Mouse (Mus musculus): ENCODE results near the gene Nol4l.

Gene Nol4l

GRCm38 (mm10) chr2:153529931-153530766, at the start of gene Nol4l:
Gene Nol4l, minus strand, starts transcription at chr2:153529971.
- peak; percentile 46 for DNase-seq

DNA sequence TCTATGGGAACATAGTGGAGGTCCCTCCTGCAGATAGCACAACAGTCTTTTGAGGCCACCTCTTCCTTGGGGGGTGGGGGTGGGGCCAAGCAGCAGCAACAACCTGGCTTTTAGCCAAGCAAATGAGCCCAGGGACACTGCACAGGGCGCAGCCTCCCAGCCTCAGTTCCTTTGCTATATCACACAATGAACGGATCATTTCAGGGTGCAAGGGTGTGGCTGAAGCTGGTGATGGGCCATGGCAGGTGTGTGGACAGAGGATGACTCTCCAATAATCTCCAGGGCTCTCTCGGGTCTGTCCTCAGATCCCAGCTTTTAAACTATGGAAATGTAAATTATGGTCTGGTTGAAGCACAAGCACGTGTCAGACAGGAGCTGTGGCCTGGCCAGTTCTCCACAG, 47.4 kb upstream of the Nol4l start:
- DNase-seq, result no peak

DNA sequence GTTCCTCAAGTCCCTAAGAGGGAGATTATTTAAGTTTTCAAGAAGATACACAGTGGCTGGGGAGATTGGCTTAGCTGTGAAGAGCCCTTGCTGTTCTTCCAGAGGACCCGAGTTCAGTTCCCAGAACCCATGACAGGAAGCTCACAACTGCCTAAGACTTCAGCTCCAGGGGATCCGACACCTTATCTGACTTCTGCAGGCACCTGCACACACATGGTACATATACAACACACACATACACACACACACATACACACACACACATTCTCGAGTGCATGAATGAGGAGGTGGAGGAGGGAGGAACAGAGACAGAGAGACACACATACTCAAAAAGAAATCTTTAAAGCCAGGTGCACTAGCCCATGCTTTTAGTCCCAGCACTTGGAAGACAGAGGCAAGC, 46.4 kb upstream of the Nol4l start:
- DNase-seq, result no peak

- DNase-seq, result no peak
These were observed 45.8 kb upstream of the Nol4l start for GRCm38 (mm10) chr2:153575554-153575953.

DNA sequence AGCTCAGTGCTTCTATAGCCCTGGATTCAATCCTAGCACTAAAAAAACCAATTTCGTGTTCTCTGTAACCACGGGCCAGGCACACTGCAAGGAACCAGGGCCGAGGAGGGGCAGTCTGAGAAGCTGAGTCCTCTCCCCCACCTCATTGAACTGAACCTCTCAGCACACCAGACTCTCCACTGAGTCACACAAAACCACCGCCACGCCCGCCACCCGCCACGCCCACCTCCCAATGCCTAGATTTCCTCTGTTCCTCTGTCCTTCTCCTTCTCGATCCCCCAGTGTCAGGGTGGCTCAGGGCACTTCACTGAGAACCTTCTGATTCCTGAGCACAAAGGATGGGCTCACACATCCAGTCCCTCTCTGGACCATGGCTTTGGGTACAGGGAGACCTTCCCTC, 43.3 kb upstream of the Nol4l start:
- no peak for DNase-seq

- DNase-seq, result no peak
These were observed 38.8 kb upstream of the Nol4l start for GRCm38 (mm10) chr2:153568541-153568940.

DNA sequence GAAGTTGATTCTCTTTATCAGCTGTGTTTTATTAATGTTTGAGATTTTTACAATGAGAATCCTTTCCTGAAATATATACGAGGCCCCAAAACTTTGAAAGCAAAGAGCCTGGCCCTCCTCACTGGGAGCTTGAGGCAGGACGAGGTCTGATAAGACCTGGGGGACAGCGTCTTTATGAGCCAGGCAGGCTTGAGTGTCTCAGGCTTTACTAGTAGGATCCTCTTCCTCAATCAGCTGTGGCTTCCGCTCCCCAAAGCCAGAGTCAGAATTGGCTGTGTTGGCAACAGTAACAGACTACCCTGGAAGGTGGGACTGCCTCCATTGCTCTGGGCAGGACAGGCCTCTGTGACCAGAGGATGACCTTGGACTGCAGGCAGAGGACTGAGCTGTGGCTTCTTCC, 38.2 kb upstream of the Nol4l start:
- no peak for DNase-seq

DNA sequence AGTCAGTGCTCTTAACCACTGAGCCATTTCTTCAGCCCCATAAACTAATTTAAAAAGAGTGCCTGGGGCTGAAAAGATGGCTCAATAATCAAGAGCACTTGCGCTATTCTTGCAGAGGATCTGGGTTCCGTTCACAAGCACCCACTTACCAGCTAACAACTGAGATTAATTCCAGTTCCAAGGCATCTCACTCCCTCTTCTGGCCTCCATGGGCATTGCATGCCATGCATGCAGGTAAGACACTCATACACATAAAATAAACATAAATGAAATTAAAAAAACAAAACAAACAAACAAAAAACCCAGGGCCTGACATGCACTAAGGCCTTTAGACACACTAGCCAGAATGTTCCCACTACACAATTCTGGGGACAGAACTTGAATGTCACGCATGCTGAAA, 34.6 kb upstream of the Nol4l start:
- peak; percentile 25 for DNase-seq

GRCm38 (mm10) chr2:153561564-153561963, 31.8 kb upstream of the Nol4l start:
- DNase-seq, result no peak

DNA sequence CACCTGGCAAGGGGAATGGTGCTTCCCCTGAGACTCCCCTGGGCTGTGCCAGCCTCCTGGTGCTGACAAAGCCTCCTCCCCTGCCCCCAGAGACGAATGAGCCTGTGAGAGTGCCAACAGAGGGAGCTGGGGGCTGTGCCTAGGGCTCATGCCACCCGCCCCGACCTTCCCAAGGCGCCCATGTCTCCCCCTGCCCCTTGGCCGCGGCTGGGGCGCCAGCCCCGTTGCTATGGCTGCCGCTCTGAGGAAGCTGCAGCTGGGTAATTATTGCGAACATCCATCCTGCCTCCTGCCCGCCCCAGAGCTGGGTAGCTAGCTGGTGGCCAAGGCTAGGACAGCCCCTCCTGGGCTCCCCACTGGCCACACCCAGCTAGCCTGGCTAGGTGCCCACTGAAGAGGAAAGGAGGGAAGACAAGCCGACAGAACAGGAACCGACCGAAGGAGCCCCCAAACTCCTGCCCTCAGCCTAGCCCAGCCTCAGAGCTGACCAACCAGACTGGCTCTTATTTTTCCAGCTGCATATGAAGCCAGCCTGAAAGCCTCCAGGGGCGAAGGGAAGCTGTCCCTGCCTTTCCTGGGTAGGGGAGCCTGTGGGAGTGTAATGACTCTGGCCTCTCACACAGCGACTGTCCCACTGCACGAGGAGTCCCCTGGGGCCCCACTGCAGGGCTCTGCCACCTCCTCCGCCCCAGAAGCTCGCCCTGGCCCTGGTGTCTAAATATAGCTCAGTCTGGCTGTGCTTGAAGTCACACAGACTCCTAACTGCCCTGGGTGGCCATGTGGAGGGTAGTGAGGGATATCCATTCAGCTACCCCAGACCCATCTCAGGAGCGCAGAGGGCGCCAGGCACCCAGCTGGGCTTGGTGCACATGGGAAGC, 31.1 kb upstream of the Nol4l start:
- DNase-seq, result peak; percentile 39

DNA sequence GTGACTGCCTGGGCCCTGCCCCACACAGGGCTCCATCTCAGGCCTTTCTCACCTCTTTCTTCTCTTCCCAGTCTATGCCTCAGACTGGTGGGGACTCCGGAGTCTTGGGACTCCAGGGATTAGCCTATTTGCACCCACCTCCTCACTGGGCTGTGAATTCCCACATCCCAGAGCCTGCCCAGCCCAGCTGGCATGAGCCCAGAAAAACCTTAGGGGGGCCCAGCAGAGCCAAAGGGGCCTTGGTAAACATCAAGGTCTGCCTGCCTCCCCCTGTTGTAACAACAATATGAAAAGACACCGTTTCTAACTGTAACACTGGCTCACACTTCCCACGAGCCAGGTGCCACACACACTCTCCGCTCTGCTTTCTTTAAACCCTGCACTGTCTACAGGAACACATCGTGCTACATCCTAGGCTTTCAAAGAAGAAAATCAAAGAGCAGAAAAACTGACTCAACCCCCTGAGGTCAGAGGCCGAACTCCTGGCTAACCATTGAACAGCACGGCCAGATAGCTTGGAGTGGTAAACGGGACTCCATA, 29.9 kb upstream of the Nol4l start:
- peak; percentile 36 for DNase-seq

GRCm38 (mm10) chr2:153558464-153558863, 28.7 kb upstream of the Nol4l start:
- no peak for DNase-seq

DNA sequence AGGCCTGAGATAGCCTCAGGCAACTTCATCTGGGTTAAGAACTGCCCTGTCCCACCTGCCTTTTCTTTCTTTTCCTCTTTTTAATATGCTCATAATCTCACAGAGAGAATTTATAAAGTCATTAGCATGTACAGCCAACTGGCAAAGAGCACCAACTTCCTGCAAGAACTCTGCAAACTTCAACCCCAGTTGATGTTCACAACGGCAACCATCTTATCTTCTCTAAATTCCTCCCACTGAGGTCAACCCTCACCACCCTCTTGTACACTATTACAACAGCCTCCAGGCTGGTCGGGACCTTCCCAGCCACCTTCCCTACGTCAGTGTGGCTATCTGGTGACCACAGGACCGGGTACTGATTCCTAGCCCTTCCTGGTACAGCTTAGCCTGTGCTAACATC, 27.5 kb upstream of the Nol4l start:
- DNase-seq, result no peak

- DNase-seq, result no peak
These were observed 26.4 kb upstream of the Nol4l start for GRCm38 (mm10) chr2:153556208-153556607.

GRCm38 (mm10) chr2:153554543-153554942, 24.8 kb upstream of the Nol4l start:
- DNase-seq, result no peak

DNA sequence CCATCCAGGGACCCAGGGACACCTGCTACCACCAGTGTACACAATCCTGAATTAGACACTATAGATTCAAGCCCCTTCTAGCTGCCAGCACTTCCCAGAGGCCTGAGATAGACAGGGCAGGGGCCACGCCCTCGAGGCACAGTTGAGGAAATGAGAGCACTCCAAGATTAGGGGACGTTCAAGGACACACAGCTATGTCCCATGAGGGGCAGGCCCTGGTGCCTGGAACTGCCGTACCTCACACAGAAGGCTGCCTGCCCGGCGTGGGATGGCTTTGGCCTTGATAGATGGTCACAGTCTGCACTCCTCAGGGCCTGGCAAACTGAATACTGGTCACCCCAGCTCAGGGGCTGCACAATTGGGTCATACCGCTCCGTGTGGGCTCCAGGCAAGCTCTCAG, 19.7 kb upstream of the Nol4l start:
- DNase-seq, result no peak

GRCm38 (mm10) chr2:153548221-153548923, 18.6 kb upstream of the Nol4l start:
- DNase-seq, result no peak

DNA sequence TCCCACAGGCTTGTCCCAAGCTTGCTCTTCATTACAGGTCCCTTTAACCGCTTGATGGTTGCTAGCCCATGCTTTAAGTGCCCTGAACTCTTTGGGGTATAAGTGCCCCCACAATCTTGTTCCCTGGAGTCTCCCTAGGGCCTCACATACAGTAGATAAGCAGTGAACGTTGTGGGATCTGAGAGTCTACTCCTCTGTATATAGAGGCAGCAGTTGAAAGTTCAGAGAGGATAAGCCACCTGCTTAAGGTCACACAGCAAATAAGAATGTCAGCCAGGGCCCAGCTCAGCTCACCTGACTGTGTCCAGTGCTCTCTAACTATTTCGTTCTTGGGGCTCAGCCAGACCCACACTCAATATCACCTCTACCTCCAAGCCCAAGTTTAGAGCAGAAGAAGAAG, 17.9 kb upstream of the Nol4l start:
- DNase-seq, result no peak

- no peak for DNase-seq
These were observed 17.2 kb upstream of the Nol4l start for GRCm38 (mm10) chr2:153546972-153547371.

DNA sequence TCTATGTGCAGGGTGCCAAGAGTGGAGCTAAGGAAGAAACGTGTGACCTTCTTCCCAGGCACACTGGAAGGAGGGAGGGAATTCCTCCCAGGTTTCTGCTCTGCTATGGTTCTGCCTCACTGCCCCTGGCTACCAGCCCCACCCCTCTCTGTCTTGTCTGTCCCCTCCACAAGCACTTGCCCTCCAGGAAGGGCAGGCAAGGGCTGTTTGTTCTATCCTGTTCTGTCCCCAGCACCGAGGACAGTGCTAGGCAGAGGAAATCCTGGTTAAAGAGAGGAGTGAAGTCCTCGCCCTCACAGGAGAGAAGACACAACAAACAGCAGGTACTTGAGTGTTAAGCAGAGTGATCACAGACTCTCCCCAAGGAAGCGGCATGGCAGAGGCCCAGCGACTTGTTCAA, 16.7 kb upstream of the Nol4l start:
- DNase-seq, result no peak

- DNase-seq, result no peak
These were observed 15.0 kb upstream of the Nol4l start for GRCm38 (mm10) chr2:153544771-153545170.

DNA sequence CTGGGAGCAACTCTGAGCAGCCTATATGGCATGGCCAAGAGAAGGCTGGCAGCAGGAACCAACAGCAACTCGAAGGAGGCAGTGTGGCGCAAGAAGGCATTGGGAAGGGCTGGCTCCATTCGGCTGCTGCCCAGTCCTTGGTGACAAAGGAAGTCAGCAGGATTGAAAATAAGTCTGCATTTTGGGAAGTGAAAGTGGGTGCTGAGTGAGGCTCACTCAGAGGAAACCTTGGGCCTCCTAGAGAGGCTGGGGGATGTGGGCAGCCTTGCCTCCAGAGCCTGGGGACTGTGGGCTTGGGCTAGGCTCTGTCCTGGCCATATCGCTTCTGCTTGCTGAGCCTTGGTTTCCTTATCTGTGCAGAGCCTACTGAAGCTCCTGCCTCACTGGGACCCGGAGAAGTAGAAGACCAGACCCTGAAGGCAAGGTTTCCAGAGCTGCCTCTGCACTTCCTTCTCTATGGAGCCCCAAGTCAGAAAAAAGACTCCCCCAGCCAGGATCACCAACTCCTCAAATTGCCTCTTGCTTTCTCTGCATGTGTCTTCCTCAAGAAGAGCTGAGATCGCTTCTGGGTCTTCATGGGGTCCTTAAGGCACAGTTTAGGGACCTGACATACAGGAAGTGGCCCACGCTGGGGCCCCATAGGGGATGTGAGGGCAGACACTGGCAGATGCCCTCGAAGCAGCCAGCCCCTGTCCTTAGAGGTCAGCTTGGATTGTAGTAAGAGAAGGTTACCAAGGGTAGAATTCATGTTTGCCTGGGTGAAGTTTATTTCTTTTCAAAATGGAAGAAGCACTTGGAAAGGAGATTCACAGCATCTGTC, 14.3 kb upstream of the Nol4l start:
- DNase-seq, result no peak
